Mouse (Mus musculus): ENCODE data around the gene Cdkl2. TPM values are rescaled to one million over a fixed set of nuclear protein-coding genes. Genes with fewer than 3 reads are reported as not detected.

Cdkl2 gene
- total RNA-seq, 2 experiments from 2014 or later, result 67.0 to 67.3 TPM

DNA sequence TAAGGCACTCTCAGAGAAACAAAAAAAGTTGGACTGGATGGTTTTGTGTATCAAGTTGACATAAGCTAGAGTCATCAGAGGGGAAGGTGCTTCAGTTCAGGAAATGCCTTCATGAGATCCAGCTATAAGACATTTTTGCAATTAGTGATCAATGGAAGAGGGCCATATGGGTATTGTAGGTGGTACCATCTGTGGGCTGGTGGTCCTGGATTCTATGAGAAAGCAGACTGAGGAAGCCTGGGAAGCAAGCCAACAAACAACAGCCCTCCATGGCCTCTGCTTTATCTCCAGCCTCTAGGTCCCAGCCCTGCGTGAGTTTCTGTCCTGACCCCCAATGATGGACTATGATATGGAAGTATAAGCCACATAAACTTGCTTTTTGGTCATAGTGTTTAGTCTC is 84.6 kb downstream of the Cdkl2 start:
- DNase-seq (ENCODE audit: low spot score in 2 of 2), result peak in 1 of 2 experiments; percentile 51

DNA sequence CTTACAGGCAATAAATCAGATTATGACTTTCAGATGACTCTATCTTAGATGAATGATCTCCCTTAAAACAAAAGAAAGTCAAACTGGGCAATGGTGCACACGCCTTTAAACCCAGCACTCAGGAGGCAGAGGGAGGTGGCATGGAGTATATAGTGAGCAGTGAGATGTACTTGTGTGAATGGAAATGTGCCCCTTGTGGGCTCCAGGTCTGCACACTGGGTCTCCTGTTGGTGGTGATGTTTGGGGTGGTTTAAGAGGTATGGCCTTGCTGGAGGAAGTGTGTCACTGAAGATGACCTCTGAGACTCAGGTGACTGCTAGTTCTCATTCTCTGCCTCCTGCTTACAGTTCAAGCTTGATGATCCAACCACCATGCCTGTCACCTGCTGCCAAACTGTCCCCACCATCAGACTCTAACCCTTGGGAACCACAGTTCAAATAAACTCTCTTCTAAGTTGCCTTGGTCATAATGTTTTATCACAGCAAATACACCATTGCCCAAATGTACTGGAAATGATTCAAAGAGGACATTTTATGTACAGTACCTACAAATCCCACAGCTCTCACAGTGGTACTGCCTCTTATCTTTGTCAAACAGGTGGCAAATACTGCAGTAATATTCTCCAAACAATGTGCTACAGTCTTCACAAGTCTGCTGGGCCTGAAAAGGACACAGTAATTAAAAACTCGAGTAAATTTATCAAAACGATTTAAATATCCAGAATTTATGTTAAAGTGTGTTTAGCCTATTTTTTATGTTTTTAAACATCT is 86.5 kb downstream of the Cdkl2 start:
- no peak for DNase-seq (ENCODE audit: low spot score in 2 of 2)

Other genes starting within 250 kb of the Cdkl2 start
- 10 to 100 TPM; 49.0 to 52.9 TPM for gene Rchy1, start 80.8 kb downstream of the Cdkl2 start, total RNA-seq (2021)
- gene Odaph, start 56.4 kb downstream of the Cdkl2 start, total RNA-seq (2021), result not detected
- 100 to 1,000 TPM; 178 to 188 TPM for gene G3bp2, start 39.8 kb upstream of the Cdkl2 start, total RNA-seq (2021)
- 10 to 100 TPM; 70.9 to 71.9 TPM for gene Uso1, start 94.1 kb upstream of the Cdkl2 start, total RNA-seq (2021)
- gene U90926, start 171.5 kb upstream of the Cdkl2 start, total RNA-seq (2021), result not detected
- under 1 TPM; 0.39 to 0.55 TPM for gene Ppef2, start 212.4 kb upstream of the Cdkl2 start, total RNA-seq (2021)
- 10 to 100 TPM; 35.4 to 36.8 TPM for gene Naaa, start 234.3 kb upstream of the Cdkl2 start, total RNA-seq (2021)

Data from layer of hippocampus, postnatal 14 days (tissue).